Mouse (Mus musculus) E14TG2a.4 (cell line): ENCODE results near the gene Gnai3.

Experiments
- CTCF ChIP-seq: conservative IDR thresholded peaks from 2 replicates; pipeline ENCODE4 v1.5.1; 2014; ENCODE audit warnings: low read length
- NANOG ChIP-seq: IDR thresholded peaks from 2 replicates; pipeline ENCODE4 v1.6.1; 2014; ENCODE audit warnings: borderline replicate concordance, low read length, mixed read lengths
- POU5F1 ChIP-seq: IDR thresholded peaks from 2 replicates; pipeline ENCODE4 v1.6.1; 2014; ENCODE audit warnings: low read length, borderline replicate concordance

DNA sequence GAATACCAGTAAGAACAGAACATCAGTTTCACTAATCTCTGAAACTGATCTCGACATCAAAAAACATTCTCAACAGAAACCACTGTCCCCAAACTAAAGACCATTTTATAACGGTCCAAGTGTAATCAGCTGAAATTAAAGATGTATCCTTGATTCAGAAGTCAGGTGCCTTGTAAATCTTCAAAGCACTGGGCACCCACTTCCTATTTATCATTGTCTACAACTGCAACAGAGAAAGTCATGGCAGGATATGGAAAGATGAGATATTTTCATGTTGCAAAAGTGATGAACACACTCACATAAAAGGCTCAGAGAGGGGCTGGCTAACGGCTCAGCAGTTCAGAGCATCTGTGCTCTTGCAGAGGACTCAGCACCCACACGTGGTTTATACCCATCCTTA, 5.2 kb downstream of the Gnai3 start:
- TF ChIP-seq CTCF = no peak
- TF ChIP-seq NANOG = no peak
- no peak for TF ChIP-seq POU5F1
